Mouse (Mus musculus): Measurements from ENCODE around the gene Supt5.

Supt5 gene

GRCm38 (mm10) chr7:28374647-28375046 lies 36.1 kb upstream of the Supt5 start:
- DNase-seq (ENCODE audit: low spot score in 2 of 2): no peak

- DNase-seq (ENCODE audit: low spot score in 2 of 2): no peak
These were observed 35.4 kb upstream of the Supt5 start for GRCm38 (mm10) chr7:28373891-28374495.

DNA sequence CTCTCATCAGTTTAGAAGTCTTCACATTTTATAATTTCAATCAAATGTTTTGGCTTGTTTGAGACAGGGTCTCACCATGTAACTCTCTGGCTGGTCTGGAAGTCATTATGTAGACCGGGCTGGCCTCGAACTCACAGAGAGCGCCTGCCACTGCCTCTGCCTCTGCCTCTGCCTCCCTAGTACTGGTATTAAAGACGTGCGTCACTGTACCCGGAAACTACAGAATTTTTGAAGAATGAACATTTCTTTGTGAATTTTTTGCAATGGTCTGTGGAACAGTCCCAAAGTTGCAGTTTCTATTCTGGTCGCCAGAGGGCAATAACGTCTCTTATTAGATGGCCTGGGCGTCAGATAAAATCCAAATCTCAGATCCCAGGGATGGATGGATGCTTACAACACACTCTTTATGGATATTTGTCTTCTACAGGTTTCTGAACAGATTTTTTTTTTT lies 34.6 kb upstream of the Supt5 start:
- DNase-seq (ENCODE audit: low spot score in 2 of 2): peak in 1 of 2 experiments; percentile 72

GRCm38 (mm10) chr7:28372251-28373108 lies 33.9 kb upstream of the Supt5 start, which contains the start of gene Plekhg2:
Gene Plekhg2 (minus strand): TSS chr7:28372599.
- DNase-seq (ENCODE audit: low spot score in 2 of 2): peak; percentile 95 to 97

GRCm38 (mm10) chr7:28371514-28371989 lies 33.0 kb upstream of the Supt5 start:
- no peak for DNase-seq (ENCODE audit: low spot score in 2 of 2)

DNA sequence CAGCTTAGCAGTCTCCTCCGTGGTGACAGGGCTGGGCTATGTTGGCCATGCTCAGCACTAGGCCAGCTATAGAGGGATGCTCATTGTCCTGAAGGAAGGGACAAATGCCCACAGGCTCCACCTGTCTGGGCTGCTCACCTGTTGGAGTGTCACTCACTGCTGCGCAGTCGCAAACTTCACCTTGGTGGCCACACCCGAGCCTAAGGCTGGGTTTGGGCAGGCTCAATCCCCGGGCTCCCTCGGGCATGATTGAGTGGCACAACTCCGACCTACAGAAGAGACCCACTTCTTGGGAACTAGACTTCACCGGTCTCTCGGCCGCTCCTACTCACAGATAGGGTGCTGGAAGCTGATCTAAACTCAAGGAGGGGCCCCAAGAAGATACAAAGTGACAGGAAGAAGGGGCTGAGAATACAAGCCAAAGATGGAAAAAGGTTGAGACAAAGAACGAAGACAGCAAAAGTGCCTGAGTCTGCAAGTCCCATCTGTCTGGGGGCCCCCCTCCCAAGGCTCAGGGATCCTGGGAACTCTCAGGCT lies 32.5 kb upstream of the Supt5 start:
- DNase-seq (ENCODE audit: low spot score in 2 of 2): no peak

DNA sequence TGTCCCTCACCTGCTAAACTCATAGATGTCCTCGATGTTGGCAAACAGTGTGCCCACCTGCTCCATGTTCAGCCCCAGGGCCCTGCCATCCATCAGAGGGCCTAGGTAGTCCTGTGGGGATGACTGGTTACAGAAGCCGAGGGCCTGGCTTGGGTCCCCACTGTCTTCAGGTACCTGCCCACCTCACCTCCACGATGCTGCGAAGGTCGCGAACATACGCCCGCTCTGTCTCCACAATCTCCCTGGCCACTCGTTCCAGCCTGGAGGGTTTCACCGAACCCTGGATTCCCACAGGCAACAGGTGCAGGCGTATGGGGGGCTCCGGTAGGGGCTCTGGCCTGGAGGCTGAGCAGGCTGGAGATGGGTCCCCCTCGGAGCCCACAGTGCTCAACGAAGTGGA lies 31.5 kb upstream of the Supt5 start:
- DNase-seq (ENCODE audit: low spot score in 2 of 2): no peak

GRCm38 (mm10) chr7:28368276-28368920 lies 29.9 kb upstream of the Supt5 start:
- DNase-seq (ENCODE audit: low spot score in 2 of 2): no peak

- no peak for DNase-seq (ENCODE audit: low spot score in 2 of 2)
These were observed 29.2 kb upstream of the Supt5 start for GRCm38 (mm10) chr7:28367663-28368275.

- DNase-seq (ENCODE audit: low spot score in 2 of 2): no peak
These were observed 24.0 kb upstream of the Supt5 start for GRCm38 (mm10) chr7:28362441-28363060.

GRCm38 (mm10) chr7:28361647-28362341 lies 23.2 kb upstream of the Supt5 start:
- DNase-seq (ENCODE audit: low spot score in 2 of 2): no peak

DNA sequence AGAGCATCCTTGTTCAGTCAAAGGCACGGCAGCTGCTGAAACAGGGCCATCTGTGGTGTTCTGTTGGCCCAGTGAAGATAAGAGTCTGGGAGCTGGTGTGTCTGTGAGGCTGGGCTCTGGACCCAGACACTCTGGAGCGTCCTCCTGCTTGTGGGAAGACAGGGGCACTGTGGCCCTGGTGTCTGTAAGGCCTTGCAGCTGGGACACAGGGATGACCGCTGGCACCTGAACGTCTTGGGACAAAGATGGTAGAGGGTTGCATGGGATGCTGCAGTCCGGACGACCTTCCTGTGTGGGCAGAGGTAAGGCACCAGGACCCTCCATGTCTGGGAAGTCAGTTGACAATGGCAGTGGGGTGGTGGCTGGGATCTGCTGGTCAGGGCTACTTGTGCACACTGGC lies 21.7 kb upstream of the Supt5 start:
- no peak for DNase-seq (ENCODE audit: low spot score in 2 of 2)

DNA sequence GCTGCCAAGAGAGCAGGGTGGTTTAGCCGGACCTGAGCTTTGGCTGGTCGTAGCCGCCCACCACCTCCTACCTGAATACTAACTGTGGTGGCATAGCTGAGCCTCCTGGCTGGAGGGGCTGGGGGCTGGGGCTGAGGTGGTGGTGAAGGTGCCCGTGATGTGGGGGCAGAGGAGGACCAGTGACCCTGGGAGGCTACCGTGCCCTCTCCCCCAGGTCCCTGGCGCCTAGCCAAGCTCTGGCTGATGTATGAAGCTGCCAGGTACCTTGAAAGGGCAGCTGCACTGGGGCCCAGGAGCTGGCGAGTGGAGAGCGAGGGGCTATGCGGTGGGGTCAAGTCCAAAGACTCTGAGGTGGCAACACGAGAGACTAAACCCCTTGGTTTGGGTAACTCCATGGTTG lies 21.3 kb upstream of the Supt5 start:
- DNase-seq (ENCODE audit: low spot score in 2 of 2): no peak

GRCm38 (mm10) chr7:28358431-28358830 lies 19.9 kb upstream of the Supt5 start:
- DNase-seq (ENCODE audit: low spot score in 2 of 2): no peak

DNA sequence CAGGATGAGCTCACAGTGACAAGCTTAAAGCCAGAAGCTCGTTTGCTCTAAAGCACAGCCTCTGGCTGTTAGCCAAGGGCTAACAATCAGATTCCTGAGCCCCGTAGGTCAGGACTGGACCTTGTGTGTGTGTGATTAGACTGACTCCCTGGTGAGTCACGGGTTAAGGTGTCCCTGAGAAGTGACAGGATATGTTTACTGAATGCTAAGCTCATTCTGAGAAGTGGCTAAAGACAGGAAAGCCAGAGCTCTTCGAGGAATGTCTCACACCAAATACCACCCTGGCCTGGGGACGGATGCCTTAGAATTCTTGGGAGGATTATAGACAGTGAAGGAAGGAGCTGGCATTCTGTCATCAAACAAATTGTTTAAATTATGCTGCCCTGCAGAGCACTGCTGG lies 19.4 kb upstream of the Supt5 start:
- DNase-seq (ENCODE audit: low spot score in 2 of 2): no peak

DNA sequence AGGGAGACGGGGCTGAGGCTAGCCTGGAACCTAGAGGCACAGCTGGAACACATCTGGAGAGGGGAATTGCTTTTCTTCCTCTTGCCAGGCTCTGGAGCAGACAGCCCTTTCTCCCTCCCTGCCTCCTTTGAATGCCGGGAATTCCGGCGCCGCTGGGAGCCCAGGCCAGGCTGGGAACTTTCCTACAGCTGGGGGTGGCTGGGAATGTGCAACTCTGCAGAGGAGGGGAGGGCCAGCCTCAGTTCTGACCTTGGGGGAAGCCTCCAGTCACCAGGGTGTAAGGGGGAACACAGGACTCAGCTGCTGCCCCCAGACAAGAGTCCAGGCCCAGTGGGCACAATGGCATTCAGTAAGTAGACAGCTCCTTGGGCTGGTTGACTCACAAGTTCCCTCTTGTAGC lies 18.4 kb upstream of the Supt5 start:
- DNase-seq (ENCODE audit: low spot score in 2 of 2): no peak

- DNase-seq (ENCODE audit: low spot score in 2 of 2): no peak
These were observed 16.7 kb upstream of the Supt5 start for GRCm38 (mm10) chr7:28355221-28355620.

DNA sequence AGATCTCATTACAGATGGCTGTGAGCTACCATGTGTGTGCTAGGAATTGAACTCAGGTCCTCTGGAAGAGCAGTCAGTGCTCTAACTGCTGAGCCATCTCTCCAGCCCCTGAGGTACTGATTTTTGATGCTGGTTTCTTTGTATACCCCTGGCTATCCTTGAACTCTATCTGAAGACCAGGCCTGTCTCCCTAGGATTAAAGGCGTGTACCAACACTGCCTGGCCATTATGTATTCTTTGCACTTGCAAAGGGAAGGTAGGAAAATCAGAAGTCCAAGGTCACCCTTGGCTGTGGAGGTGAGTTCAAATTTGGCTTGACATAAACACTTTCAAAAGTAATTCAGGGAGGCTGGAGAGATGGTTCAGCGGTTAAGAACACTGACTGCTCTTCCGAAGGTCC lies 16.1 kb upstream of the Supt5 start:
- no peak for DNase-seq (ENCODE audit: low spot score in 2 of 2)

DNA sequence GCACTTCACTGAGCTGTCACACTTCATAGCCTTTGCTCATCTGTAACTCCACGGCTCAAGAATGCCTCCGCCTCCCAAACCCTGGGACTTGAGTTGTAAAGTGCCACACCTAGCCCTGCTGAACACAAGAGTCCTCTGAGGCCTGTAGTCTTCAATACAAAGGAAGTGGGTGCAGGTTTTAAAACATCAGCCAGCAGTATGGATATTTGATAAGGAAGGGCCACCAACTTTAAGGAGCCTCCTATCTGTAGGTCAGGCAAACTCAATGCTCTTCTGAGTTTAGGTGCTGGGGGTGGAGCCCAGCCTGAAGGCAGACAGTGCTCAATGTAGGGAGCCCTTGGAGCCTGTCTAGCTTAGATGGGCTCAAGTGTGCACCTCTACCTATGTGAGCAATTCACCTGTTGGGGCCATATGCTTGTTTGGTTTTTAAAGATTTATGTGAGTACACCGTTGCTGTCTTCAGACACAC lies 15.6 kb upstream of the Supt5 start:
- no peak for DNase-seq (ENCODE audit: low spot score in 2 of 2)

DNA sequence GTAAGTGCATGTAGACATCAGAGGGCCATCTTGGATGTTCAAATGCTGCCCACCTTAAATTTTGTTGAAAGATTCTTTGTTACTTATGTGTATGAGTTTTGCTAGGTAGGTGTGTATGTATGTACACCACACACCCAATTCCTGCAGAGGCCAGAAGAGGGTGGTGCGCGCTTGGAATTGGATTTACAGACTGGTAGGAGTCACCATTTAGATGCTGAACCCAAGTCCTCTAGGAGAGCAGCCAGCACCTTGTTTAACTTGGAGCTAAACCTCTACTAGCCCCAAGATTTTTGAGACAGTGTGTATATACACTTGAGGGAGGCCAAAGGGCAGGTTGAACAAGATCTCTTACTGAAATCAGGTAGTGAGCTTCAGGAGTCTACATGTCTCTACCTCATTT lies 14.7 kb upstream of the Supt5 start:
- no peak for DNase-seq (ENCODE audit: low spot score in 2 of 2)
